Mouse (Mus musculus) heart, adult 2 months (tissue): ENCODE measurements around the gene Mrc1. TPM values are rescaled to one million over a fixed set of nuclear protein-coding genes. Genes with fewer than 3 reads are reported as not detected.

Experiments
- DNase-seq, 2 experiments: peaks; one replicate each; pipeline ENCODE4 v3.0.0; 2021
- H3K27ac ChIP-seq: fragments of 200-600 bp; 2 replicates; pipeline ENCODE4 v1.8.1; 2022
- H3K27me3 ChIP-seq: fragments of 200-500 bp; 2 replicates; pipeline ENCODE4 v1.6.1; 2012; ENCODE audit warnings: mild to moderate bottlenecking, low read length, inconsistent platforms, mixed read lengths; ENCODE audit not compliant: control insufficient read depth, insufficient read depth
- H3K36me3 ChIP-seq: fragments of 200-500 bp; 2 replicates; pipeline ENCODE4 v1.6.1; 2012; ENCODE audit warnings: low read length, inconsistent platforms; ENCODE audit not compliant: control insufficient read depth, insufficient read depth
- H3K4me1 ChIP-seq: fragments of 200-500 bp; 2 replicates; pipeline ENCODE4 v1.6.1; 2011; ENCODE audit warnings: low read length; ENCODE audit not compliant: control insufficient read depth, insufficient read depth
- H3K4me3 ChIP-seq: fragments of 200-600 bp; 2 replicates; pipeline ENCODE4 v1.8.1; 2022
- H3K79me2 ChIP-seq: fragments of 200-500 bp; replicated peaks from 2 replicates; pipeline ENCODE4 v1.6.1; 2012; ENCODE audit warnings: mild to moderate bottlenecking, inconsistent platforms, low read length, moderate library complexity, mixed read lengths; ENCODE audit not compliant: control insufficient read depth, insufficient read depth
- H3K9ac ChIP-seq: fragments of 200-500 bp; 2 replicates; pipeline ENCODE4 v1.6.1; 2012; ENCODE audit warnings: low read depth, mild to moderate bottlenecking, control low read depth, inconsistent platforms, low read length, mixed read lengths
- CTCF ChIP-seq: fragments of 200-600 bp; IDR thresholded peaks from 2 replicates; pipeline ENCODE4 v1.8.1; 2022; ENCODE audit warnings: antibody characterized with exemption, mild to moderate bottlenecking, moderate library complexity
- EP300 ChIP-seq: fragments of 200-500 bp; IDR thresholded peaks from 2 replicates; pipeline ENCODE4 v1.6.1; 2011; ENCODE audit warnings: low read depth, low read length, control low read depth; ENCODE audit not compliant: insufficient read depth
- POLR2A ChIP-seq: fragments of 200-500 bp; IDR thresholded peaks from 2 replicates; pipeline ENCODE4 v1.6.1; 2011; ENCODE audit warnings: mild to moderate bottlenecking, low read depth, low read length, control low read depth; ENCODE audit not compliant: insufficient read depth
- WGBS: fragments of 180-500 bp; shearing (Covaris S2); methylation state at CpG from one replicate; pipeline ENCODE4 v1.1.7; 2018; 5-methylcytosine and 5-hydroxymethylcytosine counted together
- intact Hi-C: fragments of 180-260 bp; cut with DNase I; formaldehyde crosslinking; loops from one replicate; pipeline ENCODE4 v1.15.1; 2025
- polyA plus RNA-seq: library from polyadenylated mRNA; depleted of rRNA; stranded (reverse); fragments of >200 nt; gene quantifications from 2 replicates; pipeline ENCODE4 v1.2.3, GENCODE M21; 2012
- total RNA-seq, 2 experiments: library from RNA; stranded (reverse); gene quantifications; 2 replicates each; pipeline ENCODE4 v1.2.3; 2021

Gene Mrc1
- total and polyA plus RNA-seq, 3 experiments: 3.9 to 20.3 (median 16.9) TPM

GRCm38 (mm10) chr2:14214764-14215163, 14.4 kb upstream of the Mrc1 start:
- Histone ChIP-seq H3K79me2 (no peaks in the 10 kb centered on the region), H3K4me1 (no peaks in the 10 kb centered on the region), H3K4me3 (no peak overlapping the region), H3K36me3 (no peaks in the 10 kb centered on the region), H3K27me3 (no peaks in the 10 kb centered on the region), H3K9ac (no peak overlapping the region), H3K27ac (no peak overlapping the region)
- TF ChIP-seq CTCF (no peak), EP300 (no peak), POLR2A (no peak)
- intact Hi-C loops: no loop called here
- DNase-seq: no peak
- 81% methylated on average over 3 of the region's 3 CpGs for WGBS

GRCm38 (mm10) chr2:14216653-14217052, 12.5 kb upstream of the Mrc1 start:
- intact Hi-C loops: no loop called here

GRCm38 (mm10) chr2:14218126-14218525, 11.1 kb upstream of the Mrc1 start:
- Histone ChIP-seq H3K4me1 (no peaks in the 10 kb centered on the region; the same call in 1 of the 2 replicates), H3K79me2 (no peaks in the 10 kb centered on the region), H3K27ac (no peak overlapping the region), H3K36me3 (no peaks in the 10 kb centered on the region), H3K9ac (no peak overlapping the region), H3K4me3 (no peak overlapping the region), H3K27me3 (no peaks in the 10 kb centered on the region)
- TF ChIP-seq CTCF (no peak), POLR2A (no peak), EP300 (no peak)
- DNase-seq: no peak
- 87% methylated on average over 6 of the region's 6 CpGs for WGBS
- intact Hi-C loops: no loop called here

More at GRCm38 (mm10) chr2:14216653-14217052, 12.5 kb upstream of the Mrc1 start:
- Histone ChIP-seq H3K36me3 (no peaks in the 10 kb centered on the region), H3K4me3 (no peak overlapping the region), H3K4me1 (no peaks in the 10 kb centered on the region), H3K9ac (no peak overlapping the region), H3K27ac (no peak overlapping the region), H3K79me2 (no peaks in the 10 kb centered on the region), H3K27me3 (no peaks in the 10 kb centered on the region)
- TF ChIP-seq CTCF: no peak
- no peak for TF ChIP-seq POLR2A
- no peak for TF ChIP-seq EP300
- DNase-seq: no peak
- 76% methylated on average over 3 of the region's 3 CpGs for WGBS

- no peak for DNase-seq
- Histone ChIP-seq H3K9ac (no peak overlapping the region), H3K4me1 (no peaks in the 10 kb centered on the region; the same call in 1 of the 2 replicates), H3K27ac (no peak overlapping the region), H3K79me2 (no peaks in the 10 kb centered on the region), H3K27me3 (no peaks in the 10 kb centered on the region), H3K4me3 (no peak overlapping the region), H3K36me3 (no peaks in the 10 kb centered on the region)
- WGBS: 87% methylated on average over 3 of the region's 4 CpGs
- intact Hi-C loops: no loop called here
- TF ChIP-seq POLR2A: no peak
- TF ChIP-seq CTCF: no peak
- TF ChIP-seq EP300: no peak
Measured at GRCm38 (mm10) chr2:14224387-14224786, 4.8 kb upstream of the Mrc1 start.

- H3K4me3 ChIP-seq: no peak overlapping the region
- H3K4me1 ChIP-seq: no peaks in the 10 kb centered on the region
- no peaks in the 10 kb centered on the region for H3K79me2 ChIP-seq
- no peak for DNase-seq
- intact Hi-C loops: no loop called here
- no peak overlapping the region for H3K9ac ChIP-seq
- H3K36me3 ChIP-seq: no peaks in the 10 kb centered on the region
- WGBS: 48% methylated on average over 6 of the region's 6 CpGs
- TF ChIP-seq CTCF (no peak), POLR2A (no peak), EP300 (no peak)
- H3K27ac ChIP-seq: no peak overlapping the region
- no peaks in the 10 kb centered on the region for H3K27me3 ChIP-seq
Measured at GRCm38 (mm10) chr2:14228495-14228894, 697 bp upstream of the Mrc1 start.

GRCm38 (mm10) chr2:14229979-14230378, 787 bp downstream of the Mrc1 start:
- H3K27ac ChIP-seq: no peak overlapping the region
- no peaks in the 10 kb centered on the region for H3K4me1 ChIP-seq
- no peak overlapping the region for H3K9ac ChIP-seq
- no peaks in the 10 kb centered on the region for H3K27me3 ChIP-seq
- no peaks in the 10 kb centered on the region for H3K36me3 ChIP-seq
- intact Hi-C loops: no loop called here
- no peak for DNase-seq
- TF ChIP-seq POLR2A (no peak), EP300 (no peak), CTCF (no peak)
- no peak overlapping the region for H3K4me3 ChIP-seq
- 53% methylated on average over 14 of the region's 14 CpGs for WGBS
- H3K79me2 ChIP-seq: no peaks in the 10 kb centered on the region
